Mouse (Mus musculus): Measurements from ENCODE around the gene Ank3.

GRCm38 (mm10) chr10:69689096-69689495, 290.5 kb downstream of the Ank3 start:
- TF ChIP-seq SIN3A (IDR thresholded peaks at IDR 0.05; ENCODE audit: low read length) (no peak), EP300 (IDR thresholded peaks at IDR 0.05; ENCODE audit: low read depth in 1 of 2, low read length in 2 of 2) (no peak), CTCF (IDR thresholded peaks at IDR 0.05 in 2 of 3, conservative IDR thresholded peaks at IDR 0.05 in 1 of 3; ENCODE audit: control insufficient read depth in 1 of 3, insufficient read depth in 1 of 3, low read depth in 2 of 3, low read length in 3 of 3, poor library complexity in 1 of 3, severe bottlenecking in 1 of 3) (no peak), E2F4 (IDR thresholded peaks at IDR 0.05; ENCODE audit: borderline replicate concordance, low read depth, low read length) (no peak), GATA1 (IDR thresholded peaks at IDR 0.05; ENCODE audit: low read depth, low read length) (no peak)

Measured in MEL (cell line).